Mouse (Mus musculus) lung, postnatal 0 days (tissue): ENCODE measurements at regions not wholly inside any gene's neighbourhood (a gene's known extent, or its start where the extent isn't known, plus 50 kb on each side); places are given as distances from the start of the nearest gene placed in this dataset.

Experiments used
- CTCF ChIP-seq: IDR thresholded peaks from 2 replicates; pipeline ENCODE4 v1.5.1; 2016; ENCODE audit warnings: antibody characterized with exemption, mild to moderate bottlenecking
- EP300 ChIP-seq: IDR thresholded peaks from 2 replicates; pipeline ENCODE4 v1.6.1; 2016; ENCODE audit warnings: antibody characterized with exemption, mild to moderate bottlenecking, control low read depth

GRCm38 (mm10) chr10:122570909-122571551 is 107.5 kb upstream of the Ppm1h start:
- TF ChIP-seq EP300, result no peak
- TF ChIP-seq CTCF, result no peak
